Mouse (Mus musculus): ENCODE measurements at regions not wholly inside any gene's neighbourhood (a gene's known extent, or its start where the extent isn't known, plus 50 kb on each side); places are given as distances from the start of the nearest gene placed in this dataset.

DNA sequence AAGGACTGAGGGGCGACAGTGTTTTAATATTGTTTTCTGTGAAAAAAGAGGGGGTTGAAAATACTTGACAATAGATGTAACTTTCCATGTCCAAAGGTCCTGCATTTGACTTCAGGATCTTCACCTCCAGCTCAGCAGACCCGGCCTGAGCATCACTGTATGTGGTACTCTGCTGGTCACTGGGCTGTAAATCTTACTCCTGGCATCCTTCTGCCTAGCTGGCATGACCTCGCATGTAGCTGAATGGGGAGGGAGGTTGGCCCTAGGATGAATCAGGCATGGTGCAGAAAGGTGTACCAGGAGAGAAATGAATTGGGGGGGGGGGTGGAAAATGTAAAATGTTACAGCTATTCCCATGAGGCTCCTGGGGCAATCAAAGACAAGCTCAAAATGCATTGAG, 156.0 kb downstream of the Cdc5l start:
- TF ChIP-seq CTCF (IDR thresholded peaks at IDR 0.05; ENCODE audit: insufficient read depth, low read length), result no peak
- TF ChIP-seq POLR2A (IDR thresholded peaks at IDR 0.05; ENCODE audit: borderline replicate concordance, extremely low read depth, low read depth, low read length), result no peak
